Mouse (Mus musculus): ENCODE results near the gene Galr3.

DNA sequence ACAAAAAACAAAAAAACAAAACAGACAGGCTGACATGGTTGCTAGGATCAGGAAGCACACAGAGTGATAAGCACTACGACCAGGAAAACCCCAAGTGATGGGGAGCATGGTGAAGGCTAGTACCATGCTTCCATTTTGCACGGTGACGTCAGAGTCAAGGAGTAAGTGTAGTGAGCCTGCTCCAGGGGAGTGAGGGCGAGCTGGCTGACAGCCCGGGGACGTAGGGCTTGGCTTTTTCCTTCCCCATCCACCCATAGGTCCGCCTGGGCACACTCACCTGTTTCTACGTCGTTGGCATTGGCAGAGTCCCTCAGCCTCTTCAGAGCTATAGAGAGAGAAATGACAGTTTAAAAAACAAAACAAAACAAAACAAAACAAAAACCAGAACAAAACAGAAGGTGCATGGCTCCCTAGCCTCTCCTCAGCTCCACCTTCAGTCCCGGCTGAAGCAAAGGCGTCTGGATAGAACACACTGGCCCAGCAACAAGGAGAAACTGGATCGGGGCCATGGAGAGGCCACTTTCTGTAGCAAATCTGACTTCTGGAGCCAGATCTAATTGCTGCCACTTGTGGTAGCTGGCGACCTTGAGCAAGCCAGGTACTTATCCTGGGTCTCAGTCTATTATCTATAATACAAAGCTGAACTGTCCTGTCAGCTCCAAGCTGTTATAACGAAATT lies 19.3 kb downstream of the Galr3 start:
- TF ChIP-seq CTCF (IDR thresholded peaks at IDR 0.05; ENCODE audit: low read depth), result no peak
- no peak for TF ChIP-seq EP300 (IDR thresholded peaks at IDR 0.05; ENCODE audit: low read depth)

Measured in heart, postnatal 0 days (tissue).